Mouse (Mus musculus) lung, embryonic 15.5 days (tissue): ENCODE results near the gene Taf12. TPM values are rescaled to one million over a fixed set of nuclear protein-coding genes. Genes with fewer than 3 reads are reported as not detected.
A peak's percentile ranks its signal among the peaks of the same experiment; 100 is the strongest.

Experiments used
- ATAC-seq: fragments of 200-750 bp; cut with Nextera tagmentation; 2 replicates; pipeline ENCODE4 v1.8.0; 2017; ENCODE audit warnings: moderate number of reproducible peaks, borderline replicate concordance; ENCODE audit not compliant: low FRiP score, low TSS enrichment; ENCODE audit errors: extremely low read depth
- H3K27ac ChIP-seq: fragments of 300-500 bp; sonication (generic); 2 replicates; pipeline ENCODE4 v1.5.1; 2015; ENCODE audit warnings: moderate library complexity, mild to moderate bottlenecking, inconsistent platforms
- H3K27me3 ChIP-seq: fragments of 300-500 bp; sonication (generic); 2 replicates; pipeline ENCODE4 v1.6.1; 2015; ENCODE audit warnings: inconsistent platforms
- H3K36me3 ChIP-seq: fragments of 300-500 bp; sonication (generic); 2 replicates; pipeline ENCODE4 v1.6.1; 2015; ENCODE audit warnings: inconsistent platforms
- H3K4me1 ChIP-seq: fragments of 300-500 bp; sonication (generic); 2 replicates; pipeline ENCODE4 v1.6.1; 2015; ENCODE audit warnings: inconsistent platforms
- H3K4me2 ChIP-seq: fragments of 300-500 bp; sonication (generic); 2 replicates; pipeline ENCODE4 v1.6.1; 2015; ENCODE audit warnings: inconsistent platforms, mild to moderate bottlenecking, moderate library complexity
- H3K4me3 ChIP-seq: fragments of 300-500 bp; sonication (generic); 2 replicates; pipeline ENCODE4 v1.5.1; 2015; ENCODE audit warnings: mild to moderate bottlenecking, inconsistent platforms
- H3K9ac ChIP-seq: fragments of 300-500 bp; sonication (generic); 2 replicates; pipeline ENCODE4 v1.6.1; 2015; ENCODE audit warnings: inconsistent platforms
- H3K9me3 ChIP-seq: fragments of 300-500 bp; sonication (generic); 2 replicates; pipeline ENCODE4 v1.6.1; 2016; ENCODE audit warnings: inconsistent platforms
- WGBS: fragments of 180-500 bp; shearing (Covaris S2); methylation state at CpG from one replicate; pipeline ENCODE4 v1.1.7; 2015; 5-methylcytosine and 5-hydroxymethylcytosine counted together
- polyA plus RNA-seq: library from polyadenylated mRNA; unstranded; fragments of >200 nt; fragmentation: Nextera tagmentation; extraction: Ambion mirVana; gene quantifications from 2 replicates; pipeline ENCODE4 v1.2.1, GENCODE M21; 2015

Taf12 gene
- polyA plus RNA-seq = 46.0 and 48.5 TPM in 2 replicates

- no peaks in the 10 kb centered on the region for H3K9me3 ChIP-seq
- peak; percentile 88 for ATAC-seq
- peak within 1 kb of the TSS; percentile 69 for H3K4me2 ChIP-seq
- under 1% methylated on average over 48 of the region's 48 CpGs for WGBS
- no peaks in the 10 kb centered on the region for H3K36me3 ChIP-seq
- peak within 1 kb of the TSS; percentile 62 for H3K4me3 ChIP-seq
- peaks cover 18% of the 10 kb centered on the region for H3K4me1 ChIP-seq
- H3K9ac ChIP-seq = peak within 1 kb of the TSS; percentile 77
- H3K27me3 ChIP-seq = no peaks in the 10 kb centered on the region
- peak within 1 kb of the TSS; percentile 91 for H3K27ac ChIP-seq
Measured at GRCm38 (mm10) chr4:132274156-132274862, at the start of gene Taf12. TSS of gene Taf12 (plus strand) at chr4:132274375.

DNA sequence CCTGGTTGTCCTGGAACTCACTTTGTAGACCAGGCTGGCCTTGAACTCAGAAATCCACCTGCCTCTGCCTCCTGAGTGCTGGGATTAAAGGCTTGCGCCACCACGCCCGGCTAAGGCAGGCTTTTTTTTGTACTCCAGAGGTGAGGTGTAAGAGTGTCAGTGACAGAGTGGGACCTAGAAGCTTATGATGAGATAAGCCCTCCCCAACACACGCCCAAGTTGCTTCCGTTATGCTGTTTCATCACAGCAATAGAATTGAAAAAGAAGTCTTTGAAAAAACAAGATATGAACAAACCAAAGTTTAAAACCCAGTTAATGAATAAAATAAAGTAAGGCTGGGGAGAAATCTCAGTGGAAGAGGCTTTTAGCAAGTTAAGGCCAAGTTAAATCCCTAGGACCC is 43.8 kb upstream of the Taf12 start:
- no peak overlapping the region for H3K27ac ChIP-seq
- WGBS = 89% methylated on average over 5 of the region's 5 CpGs
- peaks cover 90% of the 10 kb centered on the region for H3K36me3 ChIP-seq
- ATAC-seq = no peak
- H3K9me3 ChIP-seq = no peaks in the 10 kb centered on the region
- H3K4me1 ChIP-seq = no peaks in the 10 kb centered on the region
- H3K27me3 ChIP-seq = no peaks in the 10 kb centered on the region
- H3K4me2 ChIP-seq = no peak overlapping the region
- H3K9ac ChIP-seq = no peak overlapping the region
- H3K4me3 ChIP-seq = no peak overlapping the region

DNA sequence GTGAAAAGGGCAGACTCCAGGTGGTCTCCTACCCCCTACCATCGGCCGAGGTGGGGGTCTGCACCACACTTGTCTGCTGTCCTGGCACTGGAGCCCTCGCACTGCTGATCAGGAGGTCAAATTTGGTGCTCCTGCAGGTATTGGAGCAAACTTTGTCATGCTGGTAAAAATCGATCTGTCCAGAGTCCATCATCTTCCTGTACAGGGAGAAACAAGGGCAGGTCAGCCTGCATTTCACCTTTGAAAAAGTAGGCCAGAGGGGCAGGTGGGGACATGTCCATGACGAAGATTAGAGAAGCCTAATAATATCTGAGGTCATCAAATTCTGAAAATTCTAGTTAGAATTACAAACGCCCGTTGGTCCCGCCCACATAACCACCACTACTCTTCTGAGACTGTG is 39.5 kb upstream of the Taf12 start:
- no peaks in the 10 kb centered on the region for H3K9me3 ChIP-seq
- no peak overlapping the region for H3K4me2 ChIP-seq
- H3K27ac ChIP-seq = no peak overlapping the region
- H3K4me1 ChIP-seq = no peaks in the 10 kb centered on the region
- 87% methylated on average over 8 of the region's 8 CpGs for WGBS
- no peaks in the 10 kb centered on the region for H3K27me3 ChIP-seq
- peaks cover 75% of the 10 kb centered on the region for H3K36me3 ChIP-seq
- no peak overlapping the region for H3K9ac ChIP-seq
- no peak overlapping the region for H3K4me3 ChIP-seq
- no peak for ATAC-seq

- Histone ChIP-seq H3K9me3 (no peaks in the 10 kb centered on the region), H3K27me3 (no peaks in the 10 kb centered on the region), H3K4me2 (no peak overlapping the region), H3K4me1 (no peaks in the 10 kb centered on the region), H3K27ac (no peak overlapping the region), H3K4me3 (no peak overlapping the region), H3K9ac (no peak overlapping the region), H3K36me3 (peaks cover 74% of the 10 kb centered on the region)
- ATAC-seq = no peak
- 91% methylated on average over 4 of the region's 4 CpGs for WGBS
Measured at GRCm38 (mm10) chr4:132238356-132238755, 35.8 kb upstream of the Taf12 start.

GRCm38 (mm10) chr4:132240367-132240766 is 33.8 kb upstream of the Taf12 start:
- Histone ChIP-seq H3K9ac (no peak overlapping the region), H3K4me2 (no peak overlapping the region), H3K9me3 (no peaks in the 10 kb centered on the region), H3K27ac (no peak overlapping the region), H3K27me3 (no peaks in the 10 kb centered on the region), H3K4me1 (no peaks in the 10 kb centered on the region), H3K4me3 (no peak overlapping the region), H3K36me3 (peaks cover 71% of the 10 kb centered on the region)
- ATAC-seq = no peak
- 84% methylated on average over 3 of the region's 3 CpGs for WGBS

GRCm38 (mm10) chr4:132241208-132241607 is 33.0 kb upstream of the Taf12 start:
- Histone ChIP-seq H3K27ac (no peak overlapping the region), H3K27me3 (no peaks in the 10 kb centered on the region), H3K9ac (no peak overlapping the region), H3K4me2 (no peak overlapping the region), H3K4me3 (no peak overlapping the region), H3K36me3 (peaks cover 71% of the 10 kb centered on the region), H3K4me1 (no peaks in the 10 kb centered on the region), H3K9me3 (no peaks in the 10 kb centered on the region)
- 80% methylated on average over 3 of the region's 3 CpGs for WGBS
- ATAC-seq = no peak

DNA sequence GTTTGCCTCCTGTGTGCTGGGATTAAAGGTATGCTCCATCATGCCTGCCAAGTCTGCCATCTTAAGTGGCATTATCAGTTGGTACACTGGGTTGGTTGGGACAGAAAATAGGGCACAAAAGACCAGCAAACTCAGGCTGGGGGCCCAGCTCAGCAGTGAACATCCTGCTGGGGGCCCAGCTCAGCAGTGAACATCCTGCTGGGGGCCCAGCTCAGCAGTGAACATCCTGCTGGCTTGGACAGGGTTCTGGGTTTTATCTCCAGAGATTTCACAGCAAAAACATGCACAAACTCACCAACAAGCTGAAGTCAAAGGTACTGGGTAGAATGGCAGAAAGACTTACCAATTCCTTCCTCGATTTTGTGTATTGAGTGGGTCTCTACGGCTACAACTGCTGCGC is 28.5 kb upstream of the Taf12 start:
- Histone ChIP-seq H3K27me3 (no peaks in the 10 kb centered on the region), H3K27ac (no peak overlapping the region), H3K4me1 (no peaks in the 10 kb centered on the region), H3K9ac (no peak overlapping the region), H3K4me2 (no peak overlapping the region), H3K36me3 (peaks cover 76% of the 10 kb centered on the region), H3K9me3 (no peaks in the 10 kb centered on the region), H3K4me3 (no peak overlapping the region)
- WGBS = 93% methylated on average over 3 of the region's 3 CpGs
- no peak for ATAC-seq

- 68% methylated on average over 5 of the region's 5 CpGs for WGBS
- peak; percentile 79 for ATAC-seq
- Histone ChIP-seq H3K4me3 (no peak overlapping the region), H3K4me1 (no peaks in the 10 kb centered on the region), H3K4me2 (no peak overlapping the region), H3K27ac (0 out of 2 replicates have a peak overlapping the region, but pooled peaks have one; percentile 22), H3K9me3 (no peaks in the 10 kb centered on the region), H3K9ac (no peak overlapping the region), H3K27me3 (no peaks in the 10 kb centered on the region), H3K36me3 (peaks cover 75% of the 10 kb centered on the region)
Measured at GRCm38 (mm10) chr4:132247451-132247997, 26.7 kb upstream of the Taf12 start.

DNA sequence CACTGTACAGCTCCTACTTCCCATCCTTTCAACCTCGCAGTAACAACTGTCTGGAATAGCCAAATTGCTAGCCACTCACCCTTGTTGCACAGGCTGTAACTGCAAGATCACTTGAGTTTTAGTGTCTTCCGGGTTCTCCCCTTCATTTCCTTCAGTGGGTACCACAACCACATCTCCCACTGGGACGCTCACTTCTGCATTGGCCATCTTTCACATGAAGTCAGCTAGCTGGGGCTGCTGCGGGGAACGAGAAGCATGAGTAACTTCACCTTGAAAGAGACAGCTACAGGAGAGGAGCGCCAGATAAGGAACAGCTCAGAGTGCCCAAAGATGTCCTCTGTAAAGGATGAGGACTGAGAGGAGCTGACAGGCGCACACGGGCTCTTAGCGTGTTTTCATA is 22.6 kb upstream of the Taf12 start:
- 91% methylated on average over 9 of the region's 9 CpGs for WGBS
- no peak overlapping the region for H3K9ac ChIP-seq
- no peak overlapping the region for H3K4me2 ChIP-seq
- H3K27ac ChIP-seq = no peak overlapping the region
- H3K4me3 ChIP-seq = no peak overlapping the region
- no peak for ATAC-seq
- peaks cover 39% of the 10 kb centered on the region for H3K36me3 ChIP-seq
- no peaks in the 10 kb centered on the region for H3K9me3 ChIP-seq
- no peaks in the 10 kb centered on the region for H3K27me3 ChIP-seq
- H3K4me1 ChIP-seq = 0 out of 2 replicates have a peak, but pooled peaks cover 3% of the 10 kb centered on the region

DNA sequence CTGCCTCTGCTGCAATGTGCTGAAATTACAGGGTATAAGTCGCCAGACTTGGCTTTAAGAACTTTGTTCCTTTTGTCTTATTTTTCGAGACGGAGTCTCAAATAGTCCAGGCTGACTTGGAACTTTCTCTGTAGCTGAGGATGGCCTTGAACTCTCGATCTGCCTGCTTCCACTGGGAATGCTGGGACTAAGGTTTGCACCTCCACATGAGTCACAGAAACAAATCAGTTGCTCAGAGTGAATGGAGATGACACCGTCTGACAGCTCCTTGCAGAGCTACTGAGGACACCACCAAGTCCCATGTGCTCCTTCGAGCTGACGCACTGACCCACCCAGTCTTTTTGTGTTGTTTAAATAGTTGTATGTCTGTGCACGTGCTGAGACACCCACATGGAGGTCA is 21.0 kb upstream of the Taf12 start:
- Histone ChIP-seq H3K27me3 (no peaks in the 10 kb centered on the region), H3K36me3 (peaks cover 33% of the 10 kb centered on the region), H3K4me2 (no peak overlapping the region), H3K27ac (no peak overlapping the region), H3K9ac (no peak overlapping the region), H3K9me3 (no peaks in the 10 kb centered on the region), H3K4me3 (no peak overlapping the region), H3K4me1 (0 out of 2 replicates have a peak, but pooled peaks cover 3% of the 10 kb centered on the region)
- WGBS = 88% methylated on average over 8 of the region's 8 CpGs
- no peak for ATAC-seq

- Histone ChIP-seq H3K27me3 (no peaks in the 10 kb centered on the region), H3K9me3 (no peaks in the 10 kb centered on the region), H3K36me3 (peaks cover 28% of the 10 kb centered on the region), H3K4me1 (0 out of 2 replicates have a peak, but pooled peaks cover 3% of the 10 kb centered on the region), H3K9ac (no peak overlapping the region), H3K4me2 (no peak overlapping the region), H3K4me3 (no peak overlapping the region), H3K27ac (no peak overlapping the region)
- WGBS = 57% methylated on average over 2 of the region's 2 CpGs
- no peak for ATAC-seq
Measured at GRCm38 (mm10) chr4:132253622-132254021, 20.6 kb upstream of the Taf12 start.

DNA sequence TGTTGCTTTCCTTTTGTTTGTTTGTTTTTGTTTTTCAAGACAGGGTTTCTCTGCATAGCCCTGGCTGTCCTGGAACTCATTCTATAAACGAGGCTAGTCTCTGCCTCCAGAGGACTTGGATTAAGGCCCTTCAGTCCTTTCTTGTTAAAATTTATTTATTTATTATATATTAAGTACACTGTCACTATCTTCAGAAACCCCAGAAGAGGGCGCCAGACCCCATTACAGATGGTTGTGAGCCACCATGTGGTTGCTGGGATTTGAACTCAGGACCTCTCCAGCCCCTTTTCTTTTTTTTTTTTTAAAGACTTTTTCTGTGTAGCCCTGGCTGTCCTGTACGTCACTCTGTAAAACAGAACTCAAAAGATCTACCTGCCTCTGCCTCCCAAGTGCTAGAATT is 19.2 kb upstream of the Taf12 start:
- H3K36me3 ChIP-seq = peaks cover 18% of the 10 kb centered on the region
- H3K4me2 ChIP-seq = no peak overlapping the region
- WGBS = 85% methylated on average over 3 of the region's 3 CpGs
- no peak overlapping the region for H3K4me3 ChIP-seq
- H3K9me3 ChIP-seq = no peaks in the 10 kb centered on the region
- peaks cover 14% of the 10 kb centered on the region for H3K4me1 ChIP-seq
- ATAC-seq = no peak
- H3K27ac ChIP-seq = no peak overlapping the region
- H3K9ac ChIP-seq = no peak overlapping the region
- no peaks in the 10 kb centered on the region for H3K27me3 ChIP-seq
